Mouse (Mus musculus) spleen, embryonic (tissue): ENCODE measurements around the gene Olfr1234.

ENCODE experiments used
- CTCF ChIA-PET: fragments of 350-600 bp; sonication (Branson Sonifier 250); formaldehyde crosslinking; loops from one replicate; lab custom pipeline; 2022; lab: Charles Lee

The Olfr1234 gene

GRCm38 (mm10) chr2:89364765-89365164 is at the start of gene Olfr1234:
TSS of gene Olfr1234 (minus strand) at chr2:89364865.
- CTCF ChIA-PET = no interaction called here

- CTCF ChIA-PET = no interaction called here
These were observed 44.9 kb upstream of the Olfr1234 start, which contains the start of gene Olfr1238 for GRCm38 (mm10) chr2:89409576-89409975. TSS of gene Olfr1238 (minus strand) at chr2:89409676.

- CTCF ChIA-PET = no interaction called here
These were observed 36.2 kb upstream of the Olfr1234 start for GRCm38 (mm10) chr2:89400882-89401281.

- CTCF ChIA-PET = no interaction called here
These were observed 22.4 kb downstream of the Olfr1234 start, which contains the start of gene Olfr1233 for GRCm38 (mm10) chr2:89342298-89342697. TSS of gene Olfr1233 (minus strand) at chr2:89342398.

GRCm38 (mm10) chr2:89329575-89329974 is 35.1 kb downstream of the Olfr1234 start, which contains the start of gene Olfr1232:
TSS of gene Olfr1232 (minus strand) at chr2:89329675.
- CTCF ChIA-PET = no interaction called here
